Mouse (Mus musculus): Measurements from ENCODE around the gene Susd1. TPM values are rescaled to one million over a fixed set of nuclear protein-coding genes. Genes with fewer than 3 reads are reported as not detected.

Susd1 gene
- total RNA-seq, 2 experiments from 2014 or later: 7.1 to 7.5 TPM

DNA sequence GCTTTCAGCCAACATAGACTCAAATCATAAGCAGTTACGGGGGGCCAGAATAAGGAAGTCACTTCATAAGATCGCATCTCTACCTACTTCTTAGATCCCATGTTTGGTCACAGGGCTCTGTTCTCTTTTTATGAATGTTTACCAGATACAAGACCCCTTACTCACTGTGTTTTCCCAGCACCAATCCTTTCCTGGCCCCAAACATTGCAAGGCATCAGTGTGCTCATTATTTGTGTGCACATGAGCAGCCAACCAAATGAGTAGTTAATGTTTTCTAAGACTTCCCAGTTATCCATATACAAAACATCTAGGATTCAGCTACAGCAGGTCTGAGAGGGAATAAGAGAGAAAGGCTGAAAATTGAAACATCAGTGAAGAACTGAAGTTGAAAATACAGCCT, 44.3 kb downstream of the Susd1 start:
- Histone ChIP-seq H3K27ac (no peak overlapping the region), H3K4me3 (no peak overlapping the region)
- no peak for DNase-seq (ENCODE audit: extremely low spot score in 1 of 2, low spot score in 2 of 2)
- intact Hi-C loops (cut with DNase I): no loop called here
- no peak for TF ChIP-seq CTCF (IDR thresholded peaks at IDR 0.05)

GRCm38 (mm10) chr4:59388447-59389030, 49.9 kb downstream of the Susd1 start:
- peak overlapping the region; percentile 79 for H3K27ac ChIP-seq
- TF ChIP-seq CTCF (IDR thresholded peaks at IDR 0.05): no peak; the same call in 1 of the 2 replicates
- DNase-seq (ENCODE audit: extremely low spot score in 1 of 2, low spot score in 2 of 2): peak; percentile 32 to 41
- H3K4me3 ChIP-seq: peak overlapping the region; percentile 7
- intact Hi-C loops (cut with DNase I): no loop called here

- intact Hi-C loops (cut with DNase I): no loop called here
- no peak for DNase-seq (ENCODE audit: extremely low spot score in 1 of 2, low spot score in 2 of 2)
- Histone ChIP-seq H3K27ac (peak overlapping the region; percentile 79), H3K4me3 (no peak overlapping the region)
- TF ChIP-seq CTCF (IDR thresholded peaks at IDR 0.05): no peak
Measured at GRCm38 (mm10) chr4:59387387-59388210, 50.8 kb downstream of the Susd1 start.

DNA sequence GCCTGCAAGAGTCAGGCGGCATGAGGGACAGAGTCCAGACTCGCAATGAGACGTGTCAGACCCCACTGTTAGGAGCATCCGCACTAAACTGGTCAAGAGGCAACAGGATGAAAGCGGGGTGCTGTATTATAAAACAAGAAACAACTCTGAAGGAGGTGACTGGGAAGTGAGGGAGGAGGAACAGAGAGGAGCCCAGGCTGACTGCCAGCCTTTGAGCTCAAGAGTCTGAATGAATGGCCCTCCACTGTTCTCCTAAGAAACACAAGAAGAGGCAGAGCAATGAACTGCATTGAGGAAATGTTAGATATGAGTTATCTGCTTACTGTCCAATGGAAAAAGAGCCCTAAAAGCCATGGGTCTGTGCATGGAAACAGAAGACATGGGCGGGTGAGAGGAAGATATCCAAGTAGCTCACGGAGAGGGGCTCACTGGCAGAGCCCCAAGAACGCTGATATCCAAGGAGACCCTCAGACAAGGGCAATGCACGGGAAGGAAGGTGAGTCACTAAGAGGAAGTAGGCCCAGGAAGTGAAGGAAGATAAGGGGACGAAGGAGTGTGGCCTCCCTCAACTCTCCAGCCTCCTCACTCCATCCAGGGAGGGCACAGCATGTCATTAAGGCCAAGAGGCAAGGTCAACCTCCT, 53.1 kb downstream of the Susd1 start:
- intact Hi-C loops (cut with DNase I): no loop called here
- TF ChIP-seq CTCF (IDR thresholded peaks at IDR 0.05): no peak
- DNase-seq (ENCODE audit: extremely low spot score in 1 of 2, low spot score in 2 of 2): no peak
- Histone ChIP-seq H3K4me3 (no peak overlapping the region), H3K27ac (peak overlapping the region; percentile 28; the same call in 1 of the 2 replicates)

DNA sequence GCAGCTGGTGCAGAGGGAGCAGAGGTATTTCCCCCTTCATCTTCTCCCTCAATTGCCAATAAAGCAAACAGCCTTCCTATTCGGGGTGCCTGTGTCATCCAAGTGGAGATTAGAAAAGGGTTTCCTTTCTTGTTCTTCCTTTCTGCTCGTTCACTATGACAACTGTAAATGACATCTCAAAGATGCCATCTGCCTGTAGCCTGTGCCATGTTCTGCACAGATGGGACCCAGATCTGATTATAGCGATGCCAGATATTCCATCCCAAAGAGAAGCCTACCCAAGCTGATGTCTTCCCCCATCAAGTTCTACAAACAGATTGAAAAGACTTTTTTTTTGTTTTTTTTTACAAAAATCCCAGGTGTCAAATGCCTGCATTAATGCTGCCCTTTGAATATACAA, 54.6 kb downstream of the Susd1 start:
- Histone ChIP-seq H3K4me3 (no peak overlapping the region), H3K27ac (peak overlapping the region; percentile 28; the same call in 1 of the 2 replicates)
- intact Hi-C loops (cut with DNase I): loop anchor here (5.0 kb wide), 3 partner anchors 79 to 489 kb away; no protein-coding TSS in a partner anchor
- no peak for TF ChIP-seq CTCF (IDR thresholded peaks at IDR 0.05)
- peak in 1 of 2 experiments; percentile 36 for DNase-seq (ENCODE audit: extremely low spot score in 1 of 2, low spot score in 2 of 2)

DNA sequence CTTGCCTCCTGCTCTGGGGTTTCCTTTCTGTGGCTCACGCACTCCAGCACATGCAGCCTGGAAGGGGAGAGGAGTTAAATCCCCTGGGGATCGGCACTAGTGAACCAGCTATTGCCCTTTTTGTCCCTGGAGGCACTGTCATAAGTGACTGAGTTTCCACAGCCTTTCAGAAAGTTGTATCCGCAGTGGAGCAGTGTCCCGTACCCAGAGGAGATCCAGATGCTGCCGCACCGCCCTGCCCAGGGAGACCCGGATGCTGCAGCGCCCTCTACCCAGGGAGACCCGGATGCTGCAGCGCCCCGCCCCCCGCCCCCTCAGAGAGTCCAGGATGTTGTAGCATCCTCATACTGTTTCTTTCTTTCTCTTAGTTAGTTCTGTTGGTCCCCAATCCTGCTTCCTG, 56.3 kb downstream of the Susd1 start:
- DNase-seq (ENCODE audit: extremely low spot score in 1 of 2, low spot score in 2 of 2): no peak
- no peak overlapping the region for H3K4me3 ChIP-seq
- peak overlapping the region; percentile 33; the same call in 1 of the 2 replicates for H3K27ac ChIP-seq
- intact Hi-C loops (cut with DNase I): loop anchor here (5.0 kb wide), 3 partner anchors 80 to 490 kb away; no protein-coding TSS in a partner anchor
- no peak; the same call in 1 of the 2 replicates for TF ChIP-seq CTCF (IDR thresholded peaks at IDR 0.05)

- DNase-seq (ENCODE audit: extremely low spot score in 1 of 2, low spot score in 2 of 2): peak; percentile 62 to 81
- Histone ChIP-seq H3K27ac (peak overlapping the region; percentile 53; the same call in 1 of the 2 replicates), H3K4me3 (no peak overlapping the region)
- intact Hi-C loops (cut with DNase I): loop anchor here (1.0 to 5.0 kb wide), 5 partner anchors 81 to 491 kb away; partner anchors contain the start of gene Ptbp3
- TF ChIP-seq CTCF (IDR thresholded peaks at IDR 0.05): peak; percentile 74
Measured at GRCm38 (mm10) chr4:59381007-59381743, 57.3 kb downstream of the Susd1 start.

GRCm38 (mm10) chr4:59380478-59380877, 58.0 kb downstream of the Susd1 start:
- intact Hi-C loops (cut with DNase I): loop anchor here (5.0 kb wide), 3 partner anchors 82 to 492 kb away; no protein-coding TSS in a partner anchor
- no peak for TF ChIP-seq CTCF (IDR thresholded peaks at IDR 0.05)
- DNase-seq (ENCODE audit: extremely low spot score in 1 of 2, low spot score in 2 of 2): no peak
- peak overlapping the region; percentile 53; the same call in 1 of the 2 replicates for H3K27ac ChIP-seq
- no peak overlapping the region for H3K4me3 ChIP-seq

GRCm38 (mm10) chr4:59379876-59380275, 58.6 kb downstream of the Susd1 start:
- Histone ChIP-seq H3K27ac (no peak overlapping the region), H3K4me3 (no peak overlapping the region)
- no peak for DNase-seq (ENCODE audit: extremely low spot score in 1 of 2, low spot score in 2 of 2)
- intact Hi-C loops (cut with DNase I): loop anchor here (5.0 kb wide), 3 partner anchors 82 to 492 kb away; no protein-coding TSS in a partner anchor
- no peak for TF ChIP-seq CTCF (IDR thresholded peaks at IDR 0.05)

DNA sequence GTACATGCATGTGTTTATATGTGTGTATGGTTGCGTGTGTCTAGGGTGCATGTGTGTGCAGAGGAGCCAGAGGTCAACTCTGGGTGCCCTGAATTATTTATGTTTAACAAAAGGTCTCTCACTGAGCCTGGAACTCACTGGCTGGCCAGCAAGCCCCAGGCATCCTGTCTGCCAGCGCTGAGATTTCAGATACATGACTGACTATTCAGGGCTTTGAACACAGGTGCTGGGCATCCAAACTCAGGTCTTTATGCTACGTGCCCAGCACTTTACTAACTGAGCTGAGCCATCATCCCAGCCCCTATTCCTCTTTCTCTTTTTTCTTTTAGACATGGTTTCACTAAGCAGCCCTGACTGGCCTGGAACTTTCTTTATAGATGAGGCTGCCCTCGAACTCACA, 59.8 kb downstream of the Susd1 start:
- Histone ChIP-seq H3K27ac (no peak overlapping the region), H3K4me3 (no peak overlapping the region)
- intact Hi-C loops (cut with DNase I): no loop called here

More for the DNA sequence above, 59.8 kb downstream of the Susd1 start:
- TF ChIP-seq CTCF (IDR thresholded peaks at IDR 0.05): no peak
- DNase-seq (ENCODE audit: extremely low spot score in 1 of 2, low spot score in 2 of 2): no peak
